Mouse (Mus musculus) brown adipose tissue, adult 24 weeks (tissue): ENCODE measurements at regions not wholly inside any gene's neighbourhood (a gene's known extent, or its start where the extent isn't known, plus 50 kb on each side); places are given as distances from the start of the nearest gene placed in this dataset.

ENCODE experiments used
- H3K27ac ChIP-seq: fragments of 200-500 bp; replicated peaks from 2 replicates; pipeline ENCODE4 v1.5.1; 2012; ENCODE audit warnings: low read depth, mild to moderate bottlenecking, low read length
- H3K4me1 ChIP-seq: fragments of 200-500 bp; 2 replicates; pipeline ENCODE4 v1.6.1; 2012; ENCODE audit warnings: low read length, mixed read lengths; ENCODE audit not compliant: control insufficient read depth, insufficient read depth, insufficient read length
- H3K4me3 ChIP-seq: fragments of 200-500 bp; 2 replicates; pipeline ENCODE4 v1.5.1; 2012; ENCODE audit warnings: low read depth, mild to moderate bottlenecking, low read length, moderate library complexity; ENCODE audit not compliant: insufficient read depth

GRCm38 (mm10) chr3:149178891-149179290 lies 188.5 kb upstream of the Adgrl2 start:
- H3K27ac ChIP-seq: no peak overlapping the region
- no peak overlapping the region for H3K4me3 ChIP-seq
- H3K4me1 ChIP-seq: no peaks in the 10 kb centered on the region

GRCm38 (mm10) chr3:149174689-149175390 lies 184.5 kb upstream of the Adgrl2 start:
- Histone ChIP-seq H3K4me1 (peaks cover 12% of the 10 kb centered on the region; the same call in 1 of the 2 replicates), H3K4me3 (no peak overlapping the region), H3K27ac (no peak overlapping the region)

DNA sequence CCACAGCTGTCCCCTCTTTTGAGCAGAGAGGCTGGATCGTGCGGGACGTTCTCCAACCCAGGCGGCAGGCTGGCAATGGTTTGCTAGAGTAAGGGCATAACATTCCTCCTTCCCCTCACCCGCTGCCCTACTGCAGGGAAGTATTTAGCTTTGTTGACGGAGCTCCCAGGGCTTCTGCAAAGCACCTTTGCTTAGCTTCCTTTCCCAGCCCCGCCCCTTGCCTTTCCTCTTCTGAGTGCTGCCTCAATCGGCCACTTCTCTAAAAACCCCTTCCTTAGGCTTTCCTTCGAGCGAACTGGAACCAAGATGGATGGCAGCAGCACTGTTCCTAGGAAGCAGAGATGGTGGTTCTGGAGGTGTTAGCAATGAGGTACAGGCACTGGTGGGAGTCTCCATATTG lies 183.2 kb upstream of the Adgrl2 start:
- no peak overlapping the region for H3K27ac ChIP-seq
- no peak overlapping the region for H3K4me3 ChIP-seq

GRCm38 (mm10) chr3:149171766-149172165 lies 181.4 kb upstream of the Adgrl2 start:
- H3K27ac ChIP-seq: no peak overlapping the region
- peaks cover 14% of the 10 kb centered on the region; the same call in 1 of the 2 replicates for H3K4me1 ChIP-seq
- H3K4me3 ChIP-seq: no peak overlapping the region

More for the DNA sequence above, 183.2 kb upstream of the Adgrl2 start:
- peaks cover 14% of the 10 kb centered on the region; the same call in 1 of the 2 replicates for H3K4me1 ChIP-seq

GRCm38 (mm10) chr3:149170191-149170590 lies 179.8 kb upstream of the Adgrl2 start:
- peak overlapping the region; percentile 57; the same call in 1 of the 2 replicates for H3K27ac ChIP-seq
- H3K4me3 ChIP-seq: no peak overlapping the region
- H3K4me1 ChIP-seq: peaks cover 14% of the 10 kb centered on the region; the same call in 1 of the 2 replicates

DNA sequence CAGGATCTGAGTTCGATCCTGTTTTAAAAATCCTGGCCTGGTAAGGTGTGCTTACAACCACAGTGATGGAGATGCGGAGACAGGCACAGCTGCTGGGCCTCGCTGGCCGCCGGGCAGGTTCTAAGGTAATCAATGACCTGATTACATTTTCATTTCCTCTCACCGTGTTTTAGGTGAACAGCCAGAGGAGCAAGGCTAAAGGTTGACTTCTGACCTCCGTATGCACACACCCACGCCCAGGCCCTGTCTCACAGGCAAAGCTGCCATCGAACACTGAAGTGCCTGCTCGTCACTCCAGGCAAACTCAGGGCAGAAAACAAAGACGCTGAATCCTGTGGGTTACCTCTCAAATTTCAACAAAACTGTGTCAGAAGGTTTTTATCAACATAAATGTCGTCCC lies 179.1 kb upstream of the Adgrl2 start:
- Histone ChIP-seq H3K4me1 (peaks cover 14% of the 10 kb centered on the region; the same call in 1 of the 2 replicates), H3K4me3 (no peak overlapping the region), H3K27ac (peak overlapping the region; percentile 44)

GRCm38 (mm10) chr3:149167997-149168396 lies 177.6 kb upstream of the Adgrl2 start:
- no peak overlapping the region for H3K4me3 ChIP-seq
- H3K4me1 ChIP-seq: peaks cover 14% of the 10 kb centered on the region; the same call in 1 of the 2 replicates
- no peak overlapping the region for H3K27ac ChIP-seq

DNA sequence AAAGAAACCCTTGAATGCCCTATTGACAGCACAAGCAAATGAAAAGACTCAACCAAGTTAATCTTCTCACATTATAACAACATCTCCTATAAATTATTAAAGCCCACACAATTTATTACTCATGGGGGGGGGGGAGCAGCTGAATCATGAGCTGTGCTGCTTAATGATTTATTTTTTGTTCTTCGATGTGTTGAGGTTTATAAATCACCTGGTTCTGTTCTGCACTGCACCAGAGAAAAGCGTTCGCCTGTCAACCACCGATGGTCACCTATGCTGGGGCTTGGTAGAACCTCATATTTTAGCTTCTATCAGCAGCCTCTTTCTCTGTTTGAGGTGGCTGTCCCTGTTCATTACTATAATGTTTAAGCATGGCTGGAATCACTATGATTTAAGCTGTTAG lies 174.4 kb upstream of the Adgrl2 start:
- Histone ChIP-seq H3K4me3 (no peak overlapping the region), H3K4me1 (0 out of 2 replicates have a peak, but pooled peaks cover 2% of the 10 kb centered on the region)

GRCm38 (mm10) chr3:149163591-149163990 lies 173.2 kb upstream of the Adgrl2 start:
- Histone ChIP-seq H3K4me1 (no peaks in the 10 kb centered on the region), H3K27ac (no peak overlapping the region), H3K4me3 (no peak overlapping the region)

More for the DNA sequence above, 174.4 kb upstream of the Adgrl2 start:
- H3K27ac ChIP-seq: no peak overlapping the region

DNA sequence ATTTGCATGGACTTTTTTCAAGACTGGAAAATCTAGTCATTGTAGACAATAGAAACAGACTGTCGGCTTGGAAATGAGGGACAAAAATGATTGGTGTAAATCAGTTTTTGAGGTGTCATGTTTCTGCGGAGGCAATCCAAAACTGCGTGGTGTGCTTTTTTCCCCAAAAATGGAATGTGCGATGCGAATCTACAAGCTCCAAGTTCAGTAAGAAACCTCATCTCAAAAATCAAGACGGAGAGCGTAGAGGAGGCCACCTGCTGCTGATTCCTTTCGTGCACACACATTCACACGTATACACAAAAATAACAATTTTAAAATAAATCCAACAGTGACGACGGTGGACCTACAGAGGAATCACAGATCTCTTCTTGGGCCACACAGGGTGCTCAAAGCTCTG lies 170.5 kb upstream of the Adgrl2 start:
- no peak overlapping the region for H3K27ac ChIP-seq
- H3K4me3 ChIP-seq: no peak overlapping the region
- no peaks in the 10 kb centered on the region for H3K4me1 ChIP-seq

DNA sequence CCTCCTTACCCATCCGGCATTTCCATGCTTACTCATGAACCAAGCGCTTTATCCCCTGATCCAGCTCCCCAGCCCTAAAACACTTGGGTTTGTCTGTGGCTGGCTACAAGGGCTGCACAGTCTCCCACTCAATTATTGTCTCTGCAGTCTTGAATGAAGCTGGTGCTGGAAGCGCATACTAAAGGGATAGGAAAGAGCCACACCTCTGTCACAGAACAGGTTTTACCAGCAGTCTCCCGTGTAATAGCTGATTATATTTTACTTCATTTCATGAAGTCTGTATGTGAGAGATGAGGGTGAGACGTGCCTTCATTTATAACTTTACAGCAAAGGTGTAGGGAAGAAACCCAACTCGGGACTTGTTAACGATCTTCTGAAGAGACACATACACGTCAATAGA lies 167.0 kb upstream of the Adgrl2 start:
- no peaks in the 10 kb centered on the region for H3K4me1 ChIP-seq
- H3K27ac ChIP-seq: no peak overlapping the region
- no peak overlapping the region for H3K4me3 ChIP-seq

- peaks cover 6% of the 10 kb centered on the region; the same call in 1 of the 2 replicates for H3K4me1 ChIP-seq
- H3K4me3 ChIP-seq: no peak overlapping the region
- no peak overlapping the region for H3K27ac ChIP-seq
Observed at GRCm38 (mm10) chr3:149152312-149152711, 162.0 kb upstream of the Adgrl2 start.

- H3K4me3 ChIP-seq: no peak overlapping the region
- peaks cover 6% of the 10 kb centered on the region; the same call in 1 of the 2 replicates for H3K4me1 ChIP-seq
- no peak overlapping the region for H3K27ac ChIP-seq
Observed at GRCm38 (mm10) chr3:149150796-149151195, 160.4 kb upstream of the Adgrl2 start.

GRCm38 (mm10) chr3:149148608-149149007 lies 158.3 kb upstream of the Adgrl2 start:
- H3K27ac ChIP-seq: no peak overlapping the region
- H3K4me3 ChIP-seq: no peak overlapping the region
- peaks cover 6% of the 10 kb centered on the region; the same call in 1 of the 2 replicates for H3K4me1 ChIP-seq

DNA sequence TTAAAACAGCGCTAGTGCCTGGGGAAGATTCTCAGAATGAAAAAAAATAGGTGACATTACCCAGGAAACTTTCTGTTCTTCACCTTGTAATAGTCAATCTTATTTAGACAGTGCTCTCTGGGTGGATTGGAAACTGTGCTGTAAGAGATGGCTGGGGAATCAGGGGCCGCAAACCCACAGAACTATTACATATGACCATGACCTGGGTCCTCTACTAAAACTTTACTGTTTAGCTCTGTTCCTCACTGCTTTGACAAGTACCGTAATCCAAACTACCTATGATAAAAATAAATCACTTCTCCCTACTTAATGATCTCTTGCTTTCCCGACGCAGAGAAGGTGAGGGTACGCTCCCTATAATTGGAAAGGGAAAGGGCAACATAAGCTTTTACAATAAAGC lies 157.6 kb upstream of the Adgrl2 start:
- peaks cover 6% of the 10 kb centered on the region; the same call in 1 of the 2 replicates for H3K4me1 ChIP-seq
- H3K27ac ChIP-seq: no peak overlapping the region

GRCm38 (mm10) chr3:149146673-149147072 lies 156.3 kb upstream of the Adgrl2 start:
- Histone ChIP-seq H3K4me3 (no peak overlapping the region), H3K27ac (no peak overlapping the region), H3K4me1 (peaks cover 6% of the 10 kb centered on the region; the same call in 1 of the 2 replicates)

More for the DNA sequence above, 157.6 kb upstream of the Adgrl2 start:
- H3K4me3 ChIP-seq: no peak overlapping the region
